Mouse (Mus musculus): Measurements from ENCODE around the gene Ppara. TPM values are rescaled to one million over a fixed set of nuclear protein-coding genes. Genes with fewer than 3 reads are reported as not detected.

The Ppara gene
- polyA plus RNA-seq, 1 experiment from 2014 or later, result 2.2 TPM

DNA sequence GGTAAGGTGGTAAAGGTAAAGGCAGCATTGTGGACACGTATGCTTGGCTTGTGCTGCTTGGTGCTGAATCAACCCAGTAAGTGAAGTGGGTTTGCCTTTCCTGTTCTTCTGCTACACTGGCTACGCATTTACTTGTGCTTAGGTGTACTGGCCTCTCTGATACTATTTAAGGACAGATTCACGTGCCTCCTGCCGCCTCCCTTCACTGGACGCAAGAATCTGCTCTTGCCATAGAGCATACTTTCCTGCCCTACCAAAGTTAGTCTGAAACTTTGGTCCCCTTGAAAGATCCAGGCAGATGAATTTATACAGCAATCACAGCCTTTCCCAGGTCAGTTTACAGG is 75.7 kb downstream of the Ppara start:
- H3K9me3 ChIP-seq (ENCODE audit: control insufficient read depth, low read depth, low read length), result no peaks in the 10 kb centered on the region
- H3K4me3 ChIP-seq (ENCODE audit: low read depth, low read length), result peak overlapping the region; percentile 81; the same call in 1 of the 2 replicates
- no peak overlapping the region for H3K27ac ChIP-seq (ENCODE audit: low read length)
- no peak for ATAC-seq (ENCODE audit: insufficient number of reproducible peaks, insufficient read depth, low FRiP score, low read depth)
- no peak overlapping the region for H3K9ac ChIP-seq (replicated peaks; ENCODE audit: low read depth, low read length)
- peaks cover 8% of the 10 kb centered on the region; the same call in 1 of the 2 replicates for H3K4me1 ChIP-seq (ENCODE audit: control insufficient read depth, insufficient read depth, low read length)
- H3K4me2 ChIP-seq (replicated peaks; ENCODE audit: low read depth, low read length), result peak overlapping the region; percentile 91
- no peaks in the 10 kb centered on the region for H3K27me3 ChIP-seq (ENCODE audit: control insufficient read depth, insufficient read depth, low read length)
- H3K36me3 ChIP-seq (ENCODE audit: control insufficient read depth, insufficient read depth, low read length), result no peaks in the 10 kb centered on the region
- 81% methylated on average over 5 of the region's 5 CpGs for WGBS

DNA sequence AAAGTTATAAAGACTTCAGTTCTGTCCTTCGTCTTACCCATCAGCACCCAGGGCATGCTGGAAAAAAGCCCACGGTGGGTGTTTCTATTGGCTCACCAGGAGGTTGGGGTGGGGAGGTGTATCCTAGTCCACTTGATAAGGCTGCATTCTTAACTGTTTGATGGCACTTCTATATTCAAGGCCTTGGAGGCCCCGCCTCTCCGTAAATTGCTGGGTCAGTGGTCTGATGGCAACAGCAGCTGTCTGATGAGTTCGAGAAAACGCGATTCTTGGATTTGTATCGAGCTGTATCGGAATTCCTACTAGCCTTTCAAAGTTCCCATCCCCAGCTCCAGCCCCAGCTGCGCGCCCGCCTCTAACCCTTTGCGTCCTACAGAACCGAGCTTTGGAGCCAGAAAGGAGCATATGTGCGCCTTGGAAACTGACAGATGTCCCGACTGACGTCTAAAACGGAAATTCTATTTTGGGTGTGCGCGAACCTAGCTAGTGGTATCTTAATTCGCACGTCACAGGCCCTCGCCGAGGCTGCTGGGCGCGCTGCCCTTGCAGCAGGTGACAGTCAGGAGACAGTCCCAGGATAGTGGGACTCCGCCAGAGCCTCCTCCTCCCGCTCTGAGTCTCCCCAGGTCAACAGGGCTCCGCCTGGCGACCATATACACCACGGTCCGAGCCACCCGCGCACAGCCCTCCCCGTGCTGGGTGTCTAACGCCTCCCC is 76.2 kb downstream of the Ppara start:
- 3% methylated on average over 36 of the region's 36 CpGs for WGBS

DNA sequence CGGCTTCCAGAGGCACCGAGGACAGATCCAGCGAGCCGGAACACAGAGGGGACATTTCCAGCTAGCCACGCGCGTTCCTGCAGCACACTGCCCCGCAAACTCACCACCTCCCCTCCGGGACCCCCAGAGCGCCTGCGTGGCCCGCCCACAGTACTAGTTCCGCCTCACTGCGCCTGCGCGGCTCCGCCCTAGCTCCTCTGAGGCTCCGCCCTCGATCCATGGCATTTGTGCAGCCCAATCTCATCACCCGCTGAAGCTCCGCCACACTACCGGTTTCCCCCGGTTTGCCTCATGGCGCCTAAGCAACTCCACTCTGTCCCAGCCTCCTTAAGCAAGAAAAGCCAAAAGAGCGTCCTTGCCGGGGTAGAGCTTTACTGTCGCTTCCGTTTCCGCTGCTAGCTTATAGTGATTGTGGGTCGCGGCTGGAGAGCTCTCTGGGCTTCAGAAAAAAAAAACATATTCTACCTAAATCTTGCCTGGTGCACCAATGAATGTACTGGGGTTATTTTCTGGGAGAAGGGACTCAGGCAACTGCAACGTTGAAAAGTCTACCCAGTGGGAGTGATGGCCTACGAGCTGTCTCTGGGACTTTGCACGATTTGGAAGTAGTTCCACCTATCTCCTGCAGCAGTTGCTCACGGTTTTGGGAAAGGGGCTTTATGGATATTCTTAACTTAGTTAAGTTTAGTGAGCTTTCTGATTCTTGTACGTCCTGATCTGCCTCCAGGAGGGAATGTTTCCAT is 76.9 kb downstream of the Ppara start, which contains the start of gene Cdpf1:
Cdpf1 (minus strand) TSS at position 163 of the 743 bp plus-strand sequence.
- peaks cover 8% of the 10 kb centered on the region; the same call in 1 of the 2 replicates for H3K4me1 ChIP-seq (ENCODE audit: control insufficient read depth, insufficient read depth, low read length)
- ATAC-seq (ENCODE audit: insufficient number of reproducible peaks, insufficient read depth, low FRiP score, low read depth), result peak; percentile 96
- H3K4me2 ChIP-seq (replicated peaks; ENCODE audit: low read depth, low read length), result peak within 1 kb of the TSS; percentile 91
- H3K27ac ChIP-seq (ENCODE audit: low read length), result peak within 1 kb of the TSS; percentile 85
- H3K36me3 ChIP-seq (ENCODE audit: control insufficient read depth, insufficient read depth, low read length), result no peaks in the 10 kb centered on the region
- H3K9ac ChIP-seq (replicated peaks; ENCODE audit: low read depth, low read length), result peak within 1 kb of the TSS; percentile 67
- no peaks in the 10 kb centered on the region for H3K27me3 ChIP-seq (ENCODE audit: control insufficient read depth, insufficient read depth, low read length)
- H3K9me3 ChIP-seq (ENCODE audit: control insufficient read depth, low read depth, low read length), result no peaks in the 10 kb centered on the region
- H3K4me3 ChIP-seq (ENCODE audit: low read depth, low read length), result peak within 1 kb of the TSS; percentile 81
- WGBS, result 2% methylated on average over 36 of the region's 36 CpGs

More for the DNA sequence above, 76.2 kb downstream of the Ppara start:
- H3K4me2 ChIP-seq (replicated peaks; ENCODE audit: low read depth, low read length), result peak overlapping the region; percentile 91
- no peaks in the 10 kb centered on the region for H3K27me3 ChIP-seq (ENCODE audit: control insufficient read depth, insufficient read depth, low read length)
- peak; percentile 86 for ATAC-seq (ENCODE audit: insufficient number of reproducible peaks, insufficient read depth, low FRiP score, low read depth)
- peak overlapping the region; percentile 85 for H3K27ac ChIP-seq (ENCODE audit: low read length)
- peak overlapping the region; percentile 67 for H3K9ac ChIP-seq (replicated peaks; ENCODE audit: low read depth, low read length)
- no peaks in the 10 kb centered on the region for H3K9me3 ChIP-seq (ENCODE audit: control insufficient read depth, low read depth, low read length)
- H3K4me3 ChIP-seq (ENCODE audit: low read depth, low read length), result peak overlapping the region; percentile 81
- H3K36me3 ChIP-seq (ENCODE audit: control insufficient read depth, insufficient read depth, low read length), result no peaks in the 10 kb centered on the region
- peaks cover 8% of the 10 kb centered on the region; the same call in 1 of the 2 replicates for H3K4me1 ChIP-seq (ENCODE audit: control insufficient read depth, insufficient read depth, low read length)

DNA sequence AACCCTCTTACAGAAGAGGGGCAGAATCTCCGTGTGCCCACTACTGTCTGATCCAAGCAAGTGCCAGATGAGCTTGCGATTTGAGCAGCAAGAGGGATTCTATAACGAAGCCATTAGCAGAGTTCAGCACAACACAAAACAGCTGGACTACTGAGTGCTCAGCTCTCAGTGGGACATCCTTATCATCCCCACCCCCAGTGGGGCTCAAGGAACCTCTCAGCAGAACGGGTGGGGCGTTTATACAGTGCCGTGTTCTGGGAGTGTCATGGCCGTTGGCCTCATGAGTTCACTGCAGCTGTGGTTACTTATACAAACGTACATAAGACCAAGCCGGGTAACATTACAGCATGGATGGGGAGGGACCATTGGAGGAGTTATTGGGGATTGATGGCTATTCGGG is 78.6 kb downstream of the Ppara start:
- no peaks in the 10 kb centered on the region for H3K27me3 ChIP-seq (ENCODE audit: control insufficient read depth, insufficient read depth, low read length)
- no peak for ATAC-seq (ENCODE audit: insufficient number of reproducible peaks, insufficient read depth, low FRiP score, low read depth)
- H3K4me3 ChIP-seq (ENCODE audit: low read depth, low read length), result no peak overlapping the region
- H3K4me1 ChIP-seq (ENCODE audit: control insufficient read depth, insufficient read depth, low read length), result peaks cover 8% of the 10 kb centered on the region; the same call in 1 of the 2 replicates
- 53% methylated on average over 10 of the region's 10 CpGs for WGBS
- H3K9ac ChIP-seq (replicated peaks; ENCODE audit: low read depth, low read length), result no peak overlapping the region
- no peaks in the 10 kb centered on the region for H3K36me3 ChIP-seq (ENCODE audit: control insufficient read depth, insufficient read depth, low read length)
- H3K9me3 ChIP-seq (ENCODE audit: control insufficient read depth, low read depth, low read length), result no peaks in the 10 kb centered on the region
- H3K4me2 ChIP-seq (replicated peaks; ENCODE audit: low read depth, low read length), result no peak overlapping the region
- H3K27ac ChIP-seq (ENCODE audit: low read length), result no peak overlapping the region

DNA sequence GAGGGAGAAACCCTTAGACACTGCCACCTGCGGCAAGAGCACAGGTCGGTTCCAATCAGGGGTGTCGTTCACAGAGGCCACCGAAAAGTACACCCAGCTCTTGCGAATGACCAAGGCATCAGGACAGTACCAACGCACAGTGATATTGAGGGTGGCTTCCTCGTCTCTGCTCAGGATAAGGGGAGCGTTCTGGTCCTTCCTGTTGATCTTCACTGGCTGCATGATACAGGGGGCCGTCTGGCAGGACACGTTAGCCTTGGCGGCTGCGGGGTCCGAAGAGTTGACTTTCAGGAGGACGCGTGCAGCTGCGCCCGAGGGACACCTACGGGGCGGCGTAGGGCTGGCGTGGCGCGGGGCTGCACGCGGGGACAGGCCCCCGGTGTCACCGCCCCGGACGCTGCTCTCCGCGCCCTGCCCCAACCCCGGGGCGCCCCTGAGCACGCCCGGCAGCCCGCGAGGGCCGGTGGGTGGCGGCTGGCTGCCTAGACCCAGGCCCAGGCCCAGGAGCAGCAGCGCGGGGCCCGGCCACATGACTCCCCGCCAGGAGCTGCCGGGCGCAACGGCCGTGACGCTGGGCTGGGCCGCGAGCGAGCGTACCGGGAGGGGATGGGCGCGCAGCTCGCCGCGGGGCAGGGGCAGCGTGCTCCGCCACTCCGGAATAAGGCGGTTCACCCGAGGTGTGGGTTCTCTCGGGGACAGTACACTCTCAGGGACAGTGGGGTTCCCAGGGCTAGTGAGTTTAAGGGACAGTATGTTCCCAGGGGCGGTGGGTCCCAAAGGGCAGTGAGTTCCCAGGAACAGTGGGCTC is 86.6 kb downstream of the Ppara start, which contains the start of gene Pkdrej:
Pkdrej (minus strand) TSS at position 532 of the 808 bp plus-strand sequence.
- Histone ChIP-seq H3K9me3 (ENCODE audit: control insufficient read depth, low read depth, low read length) (no peaks in the 10 kb centered on the region), H3K9ac (replicated peaks; ENCODE audit: low read depth, low read length) (peak within 1 kb of the TSS; percentile 65), H3K4me1 (ENCODE audit: control insufficient read depth, insufficient read depth, low read length) (no peaks in the 10 kb centered on the region), H3K27ac (ENCODE audit: low read length) (no peak within 1 kb of the TSS), H3K4me2 (replicated peaks; ENCODE audit: low read depth, low read length) (peak within 1 kb of the TSS; percentile 96), H3K4me3 (ENCODE audit: low read depth, low read length) (peak within 1 kb of the TSS; percentile 47), H3K27me3 (ENCODE audit: control insufficient read depth, insufficient read depth, low read length) (no peaks in the 10 kb centered on the region), H3K36me3 (ENCODE audit: control insufficient read depth, insufficient read depth, low read length) (no peaks in the 10 kb centered on the region)
- 2% methylated on average over 55 of the region's 65 CpGs for WGBS
- peak; percentile 61 for ATAC-seq (ENCODE audit: insufficient number of reproducible peaks, insufficient read depth, low FRiP score, low read depth)

DNA sequence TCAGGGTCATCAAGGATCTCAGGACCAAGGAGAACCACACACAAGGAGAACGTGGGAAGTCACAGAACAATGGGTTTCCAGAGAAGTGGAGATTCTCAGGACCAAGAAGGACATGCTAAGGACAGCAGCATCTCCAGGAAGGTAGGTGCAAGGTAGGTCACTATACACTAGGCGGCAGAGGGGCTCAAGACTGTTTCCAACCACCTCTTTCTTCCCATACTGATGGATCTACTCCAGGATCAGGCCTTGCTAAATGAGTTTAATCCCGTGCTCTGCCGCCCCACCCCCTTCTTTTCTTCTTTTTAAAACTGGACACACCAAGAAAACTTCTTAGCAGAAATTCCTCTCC is 87.2 kb downstream of the Ppara start:
- H3K9me3 ChIP-seq (ENCODE audit: control insufficient read depth, low read depth, low read length), result no peaks in the 10 kb centered on the region
- H3K4me1 ChIP-seq (ENCODE audit: control insufficient read depth, insufficient read depth, low read length), result no peaks in the 10 kb centered on the region
- no peak overlapping the region for H3K27ac ChIP-seq (ENCODE audit: low read length)
- no peaks in the 10 kb centered on the region for H3K36me3 ChIP-seq (ENCODE audit: control insufficient read depth, insufficient read depth, low read length)
- no peak overlapping the region for H3K9ac ChIP-seq (replicated peaks; ENCODE audit: low read depth, low read length)
- peak; percentile 6; the same call in 1 of the 2 replicates for ATAC-seq (ENCODE audit: insufficient number of reproducible peaks, insufficient read depth, low FRiP score, low read depth)
- H3K4me3 ChIP-seq (ENCODE audit: low read depth, low read length), result peak overlapping the region; percentile 47
- WGBS, result 22% methylated on average over 4 of the region's 4 CpGs
- H3K4me2 ChIP-seq (replicated peaks; ENCODE audit: low read depth, low read length), result peak overlapping the region; percentile 96
- H3K27me3 ChIP-seq (ENCODE audit: control insufficient read depth, insufficient read depth, low read length), result no peaks in the 10 kb centered on the region

DNA sequence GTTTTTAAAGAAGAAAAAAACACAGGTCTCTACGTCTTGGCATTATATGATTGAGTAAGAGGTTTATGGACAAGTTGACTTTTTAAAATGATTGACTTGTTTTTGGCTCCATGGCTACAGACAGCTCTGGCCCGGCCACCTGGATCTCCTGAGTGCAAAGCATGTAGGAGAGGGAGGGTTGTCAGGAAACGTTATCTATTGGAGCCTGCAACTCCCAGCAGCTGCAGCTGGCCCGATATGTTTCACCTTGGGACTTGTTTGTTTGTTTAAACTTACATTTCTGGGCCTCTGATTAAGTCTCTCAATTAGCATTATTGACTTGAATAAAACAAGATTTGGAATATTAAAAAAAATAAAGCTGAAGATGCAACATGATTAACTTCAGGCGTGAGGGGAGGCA is 91.9 kb downstream of the Ppara start:
- 37% methylated on average over 5 of the region's 5 CpGs for WGBS
- Histone ChIP-seq H3K27me3 (ENCODE audit: control insufficient read depth, insufficient read depth, low read length) (no peaks in the 10 kb centered on the region), H3K4me3 (ENCODE audit: low read depth, low read length) (no peak overlapping the region), H3K36me3 (ENCODE audit: control insufficient read depth, insufficient read depth, low read length) (no peaks in the 10 kb centered on the region), H3K4me2 (replicated peaks; ENCODE audit: low read depth, low read length) (no peak overlapping the region), H3K9ac (replicated peaks; ENCODE audit: low read depth, low read length) (no peak overlapping the region), H3K9me3 (ENCODE audit: control insufficient read depth, low read depth, low read length) (no peaks in the 10 kb centered on the region), H3K4me1 (ENCODE audit: control insufficient read depth, insufficient read depth, low read length) (no peaks in the 10 kb centered on the region), H3K27ac (ENCODE audit: low read length) (no peak overlapping the region)
- no peak for ATAC-seq (ENCODE audit: insufficient number of reproducible peaks, insufficient read depth, low FRiP score, low read depth)

DNA sequence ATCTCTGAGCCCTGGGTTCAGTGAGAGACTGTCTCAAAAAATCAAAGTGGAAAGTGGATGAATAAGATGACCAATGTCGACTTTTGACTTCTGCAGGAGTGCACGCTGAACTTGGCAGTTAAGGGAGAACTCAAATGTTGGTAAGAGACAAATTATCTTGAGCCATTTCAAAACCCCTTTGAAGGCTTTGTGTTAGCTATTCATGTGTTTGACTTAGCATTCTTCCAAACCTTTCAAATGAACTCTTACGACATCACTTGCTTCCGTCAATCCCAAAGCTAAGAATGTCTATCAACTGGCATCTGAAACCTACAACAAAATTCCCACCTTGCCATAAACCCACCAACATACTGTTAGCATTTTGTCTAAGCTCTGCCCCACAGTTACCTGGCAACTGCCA is 93.3 kb downstream of the Ppara start:
- Histone ChIP-seq H3K36me3 (ENCODE audit: control insufficient read depth, insufficient read depth, low read length) (no peaks in the 10 kb centered on the region), H3K9ac (replicated peaks; ENCODE audit: low read depth, low read length) (no peak overlapping the region), H3K9me3 (ENCODE audit: control insufficient read depth, low read depth, low read length) (no peaks in the 10 kb centered on the region), H3K27ac (ENCODE audit: low read length) (no peak overlapping the region), H3K4me3 (ENCODE audit: low read depth, low read length) (no peak overlapping the region), H3K4me2 (replicated peaks; ENCODE audit: low read depth, low read length) (no peak overlapping the region), H3K27me3 (ENCODE audit: control insufficient read depth, insufficient read depth, low read length) (no peaks in the 10 kb centered on the region), H3K4me1 (ENCODE audit: control insufficient read depth, insufficient read depth, low read length) (no peaks in the 10 kb centered on the region)
- WGBS, result 69% methylated on average over 4 of the region's 4 CpGs
- no peak for ATAC-seq (ENCODE audit: insufficient number of reproducible peaks, insufficient read depth, low FRiP score, low read depth)
